Mouse (Mus musculus) kidney, postnatal 25 days (tissue): ENCODE measurements at regions not wholly inside any gene's neighbourhood (a gene's known extent, or its start where the extent isn't known, plus 50 kb on each side); places are given as distances from the start of the nearest gene placed in this dataset.

Source experiments
- DNase-seq, 2 experiments: peaks; one replicate each; pipeline ENCODE4 v3.0.0; 2021; ENCODE audit warnings: mixed read lengths in 2 of 2

DNA sequence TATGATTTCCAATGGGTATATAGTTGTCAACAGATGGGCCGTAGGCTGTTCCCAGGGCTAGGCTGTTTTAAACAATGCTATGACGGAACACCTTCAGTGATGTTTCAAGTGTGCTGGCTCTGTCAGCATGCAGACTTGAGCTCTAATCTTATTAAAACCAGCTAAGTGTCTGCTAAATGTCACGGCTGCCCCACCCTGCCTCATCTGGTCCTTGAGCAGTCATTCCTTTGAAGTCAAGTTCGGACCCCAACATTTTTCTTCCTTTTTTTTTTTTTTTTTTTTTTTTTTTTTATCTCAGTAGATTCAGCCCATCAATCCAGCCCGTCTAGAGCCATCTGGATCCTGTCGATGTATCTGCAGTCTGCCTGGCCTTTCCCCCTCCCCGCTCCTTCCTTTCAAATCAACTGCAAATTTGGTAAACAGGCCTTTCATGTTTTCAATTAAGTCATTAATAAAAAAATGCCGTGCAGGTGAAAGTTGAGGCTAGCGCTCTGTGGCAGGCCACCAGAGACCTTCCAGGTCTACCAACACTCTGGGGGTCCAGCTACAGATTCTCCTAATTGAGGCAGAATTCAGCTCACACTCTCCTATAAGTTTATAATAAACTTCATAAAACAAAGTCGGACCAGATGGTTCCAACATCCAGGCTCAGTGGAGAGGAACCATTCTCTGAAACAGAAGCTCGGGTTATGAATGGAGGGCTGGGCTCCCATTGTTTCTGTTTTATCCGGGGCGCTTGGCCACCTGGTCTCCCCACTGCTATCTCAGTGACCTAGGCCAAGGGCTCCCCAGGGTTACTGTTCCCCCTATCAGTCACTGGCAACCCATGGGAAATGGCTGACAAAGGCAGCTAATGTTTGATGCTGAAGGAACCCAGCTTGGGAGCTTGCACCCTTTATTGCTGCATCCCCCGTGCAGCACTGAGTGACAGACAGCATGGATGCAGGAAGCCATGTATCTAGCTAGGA lies 56.3 kb upstream of the Gjb5 start:
- no peak for DNase-seq
